Mouse (Mus musculus) brain, embryonic 14.5 days (tissue): ENCODE results near the gene Slc38a4.
A peak's percentile ranks its signal among the peaks of the same experiment; 100 is the strongest.

ENCODE experiments used
- CTCF ChIP-seq: fragments of 200-500 bp; IDR thresholded peaks from 2 replicates; pipeline ENCODE4 v1.5.1; 2012; ENCODE audit warnings: inconsistent platforms, mild to moderate bottlenecking, moderate library complexity, borderline replicate concordance; ENCODE audit not compliant: insufficient read depth, insufficient read length; ENCODE audit errors: extremely low read depth
- POLR2A ChIP-seq: fragments of 200-500 bp; IDR thresholded peaks from 2 replicates; pipeline ENCODE4 v1.6.1; 2012; ENCODE audit warnings: mild to moderate bottlenecking, inconsistent platforms, borderline replicate concordance; ENCODE audit not compliant: poor library complexity, insufficient read depth, insufficient read length, severe bottlenecking; ENCODE audit errors: extremely low read depth

- peak; percentile 63; the same call in 1 of the 2 replicates for TF ChIP-seq CTCF
- TF ChIP-seq POLR2A = no peak
Measured at GRCm38 (mm10) chr15:96951783-96952182, 104.0 kb downstream of the Slc38a4 start.
